Mouse (Mus musculus) monocyte, adult 2 months (primary cell): ENCODE measurements around the gene Nat8f6.
"Not testable (repeated sequence)": the region's sequence is repeated elsewhere in the genome, so short reads cannot be mapped to it uniquely, and the experiment has no call there.

ENCODE experiments used
- DNase-seq, 2 experiments: peaks; one replicate each; pipeline ENCODE4 v3.0.0; 2022; ENCODE audit warnings: low spot score in 2 of 2, low read depth in 1 of 2

Gene Nat8f6

DNA sequence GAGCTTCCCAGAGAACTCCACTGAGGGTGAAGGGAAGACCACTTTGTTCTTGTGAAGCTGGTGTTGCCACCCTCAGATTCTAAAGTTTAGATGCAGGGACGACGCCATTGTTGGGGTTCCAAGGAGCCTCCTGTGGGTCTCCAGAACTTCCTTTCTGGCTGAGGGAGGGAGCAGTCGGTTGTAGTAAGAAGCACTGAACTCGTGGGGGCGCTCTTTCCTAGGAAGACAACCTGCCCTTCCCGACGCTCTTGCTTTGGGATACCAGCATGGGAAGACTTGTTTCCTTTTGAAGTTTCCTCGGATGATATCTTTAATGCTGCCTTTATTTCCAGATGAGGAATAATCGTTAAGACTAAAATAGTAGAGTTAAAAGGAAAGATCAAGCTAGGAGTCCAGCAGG, 16.1 kb upstream of the Nat8f6 start:
- not testable (repeated sequence) for DNase-seq

DNA sequence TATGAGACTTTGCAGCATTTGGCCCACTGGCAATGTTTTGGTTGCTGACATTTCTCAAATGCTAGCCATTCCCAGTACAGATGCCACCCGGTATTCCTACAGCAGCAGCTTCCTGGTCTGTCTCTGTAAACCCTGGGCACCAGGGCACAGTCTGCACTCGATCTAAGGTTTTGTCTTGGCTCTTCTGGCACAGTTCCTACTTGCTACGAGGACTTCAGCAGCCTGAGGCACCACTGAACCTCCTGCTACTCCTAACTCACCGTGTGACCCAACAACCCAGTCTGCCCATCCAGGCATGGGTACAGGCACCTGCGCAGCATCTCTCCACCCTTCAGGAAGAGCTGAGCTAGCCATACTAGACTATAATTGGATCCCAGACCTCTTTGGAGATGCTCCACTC, 15.3 kb upstream of the Nat8f6 start:
- not testable (repeated sequence) for DNase-seq

DNA sequence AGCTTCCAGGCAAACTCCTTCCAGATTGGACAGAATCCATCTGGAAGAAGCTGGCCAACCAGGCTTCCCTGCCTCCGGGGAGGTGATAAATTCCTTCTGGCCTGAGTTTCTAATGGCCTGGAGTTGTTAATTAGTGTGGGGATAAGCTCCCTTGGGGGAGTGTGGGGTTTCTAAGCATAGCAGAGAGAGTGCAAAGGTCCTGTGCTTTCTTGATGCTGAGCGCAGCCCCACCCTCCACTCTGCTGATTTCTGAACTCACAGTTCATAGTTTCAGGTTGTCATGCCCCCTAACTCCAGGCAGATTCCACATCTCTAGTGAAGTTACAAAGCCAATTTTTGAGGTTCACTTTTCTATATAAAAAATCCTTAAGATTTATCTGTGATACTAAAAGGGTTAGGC, 14.3 kb upstream of the Nat8f6 start:
- DNase-seq: not testable (repeated sequence)

- DNase-seq: not testable (repeated sequence)
Observed at GRCm38 (mm10) chr6:85834504-85835100, 13.8 kb upstream of the Nat8f6 start.

GRCm38 (mm10) chr6:85831796-85832321, 11.1 kb upstream of the Nat8f6 start, which contains the start of gene Nat8:
Gene Nat8 (minus strand): TSS chr6:85832082.
- no peak for DNase-seq

DNA sequence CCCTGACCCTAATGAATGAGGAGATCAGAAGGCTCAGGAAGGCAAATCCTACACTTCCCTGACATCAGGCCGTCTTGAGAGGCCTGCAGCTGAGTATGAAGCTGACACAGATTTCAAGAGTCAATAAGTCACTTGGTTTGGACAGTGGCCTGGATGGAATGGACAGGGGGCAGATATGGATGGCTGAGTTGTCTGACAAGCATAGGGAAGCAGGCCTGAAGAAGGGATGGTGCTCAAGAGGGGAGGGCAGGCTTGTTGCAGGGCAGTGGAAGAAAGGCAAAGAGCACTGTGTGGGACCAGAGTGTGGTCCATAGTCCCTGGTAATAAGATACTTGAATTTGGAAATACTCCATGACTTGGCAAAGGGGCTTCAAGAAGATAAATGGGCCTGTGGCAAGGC, 8.7 kb upstream of the Nat8f6 start:
- DNase-seq: no peak

DNA sequence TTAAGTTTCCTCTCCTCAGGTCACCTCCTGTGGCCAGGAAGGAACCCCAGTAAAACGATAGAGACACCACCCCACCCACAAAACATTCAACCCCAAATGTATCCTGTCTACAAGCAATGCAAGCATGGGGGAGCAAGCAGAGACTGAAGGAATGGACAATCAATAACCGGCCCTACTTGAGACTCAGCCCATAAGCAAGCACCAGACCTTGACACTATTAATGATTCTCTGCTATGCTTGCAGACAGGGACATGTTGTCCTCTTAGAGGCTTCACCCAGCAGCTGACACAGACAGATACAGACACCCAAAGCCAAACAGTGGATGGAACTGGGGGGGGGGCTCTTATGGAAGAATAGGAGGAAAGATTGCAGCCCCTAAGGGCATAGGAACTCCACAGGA, 5.1 kb upstream of the Nat8f6 start:
- no peak for DNase-seq

DNA sequence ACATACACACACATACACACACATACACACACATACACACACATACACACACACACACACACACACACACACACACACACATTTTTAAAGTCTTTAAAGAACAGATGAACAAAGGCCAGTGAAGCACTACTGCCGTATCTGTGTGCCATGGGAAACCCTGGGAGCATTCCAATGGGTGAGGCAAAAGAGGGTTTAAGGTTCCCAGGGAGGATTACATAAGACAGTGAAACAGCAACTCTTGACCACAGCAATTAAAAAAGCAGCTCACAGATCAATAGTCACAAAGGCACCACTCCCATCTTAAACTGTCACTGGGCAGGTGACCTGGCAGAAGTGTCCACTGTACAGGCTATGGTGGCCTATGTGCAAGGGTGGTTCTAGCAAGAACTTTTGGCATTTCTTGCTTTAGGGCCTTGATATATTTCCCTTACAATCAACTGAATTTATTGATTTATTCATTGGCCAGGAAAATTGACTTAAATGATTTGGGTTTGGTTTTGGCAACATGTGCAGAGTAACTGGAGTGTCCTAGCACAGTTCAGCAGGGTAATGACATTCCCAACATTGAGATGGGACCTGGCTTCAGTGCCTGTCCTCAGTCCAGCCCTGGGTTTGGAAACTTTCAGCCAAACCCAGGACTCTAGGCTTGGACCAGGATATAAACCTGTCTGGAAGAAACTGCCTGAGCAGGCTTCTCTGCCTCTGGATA, 2.8 kb upstream of the Nat8f6 start:
- DNase-seq: no peak

- no peak for DNase-seq
Observed at GRCm38 (mm10) chr6:85822286-85822685, 1.5 kb upstream of the Nat8f6 start.

- DNase-seq: no peak
Observed at GRCm38 (mm10) chr6:85818338-85818737, 2.4 kb downstream of the Nat8f6 start.

GRCm38 (mm10) chr6:85813339-85813738, 7.4 kb downstream of the Nat8f6 start:
- DNase-seq: no peak

DNA sequence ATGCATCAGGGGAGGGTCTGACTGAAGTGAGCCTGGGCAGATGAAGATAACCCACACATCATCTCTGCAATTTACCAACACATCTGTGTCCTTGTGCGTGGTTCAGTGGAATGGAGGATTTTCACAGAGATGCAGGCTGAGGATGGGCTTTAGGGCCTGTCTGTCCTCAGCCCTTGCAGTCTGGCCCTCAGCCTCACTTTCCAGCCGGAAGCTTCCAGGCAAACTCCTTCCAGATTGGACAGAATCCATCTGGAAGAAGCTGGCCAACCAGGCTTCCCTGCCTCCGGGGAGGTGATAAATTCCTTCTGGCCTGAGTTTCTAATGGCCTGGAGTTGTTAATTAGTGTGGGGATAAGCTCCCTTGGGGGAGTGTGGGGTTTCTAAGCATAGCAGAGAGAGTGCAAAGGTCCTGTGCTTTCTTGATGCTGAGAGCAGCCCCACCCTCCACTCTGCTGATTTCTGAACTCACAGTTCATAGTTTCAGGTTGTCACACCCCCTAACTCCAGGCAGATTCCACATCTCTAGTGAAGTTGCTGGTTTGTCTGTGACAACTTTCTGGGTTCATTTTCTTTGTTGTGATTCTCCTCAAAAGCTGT, 9.7 kb downstream of the Nat8f6 start:
- not testable (repeated sequence) for DNase-seq

DNA sequence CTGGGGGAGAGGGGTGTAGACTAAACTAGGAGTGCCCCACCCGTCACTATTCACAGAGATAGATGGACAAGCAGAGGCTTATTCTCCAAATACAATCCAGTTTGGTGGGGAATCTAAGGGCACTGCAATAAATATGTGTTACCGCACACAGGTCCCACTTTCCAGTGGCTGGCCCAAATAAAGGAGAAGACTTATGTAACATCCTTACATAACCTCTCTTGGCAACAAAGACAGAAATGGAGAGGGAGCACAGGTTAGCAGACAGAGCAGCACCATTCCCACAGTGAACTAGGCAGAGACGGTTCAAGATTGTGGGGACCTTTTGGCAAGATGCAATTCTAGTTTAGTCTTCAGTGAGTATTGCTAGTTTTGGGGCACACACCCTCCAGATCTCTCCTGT, 10.2 kb downstream of the Nat8f6 start:
- DNase-seq: not testable (repeated sequence)

DNA sequence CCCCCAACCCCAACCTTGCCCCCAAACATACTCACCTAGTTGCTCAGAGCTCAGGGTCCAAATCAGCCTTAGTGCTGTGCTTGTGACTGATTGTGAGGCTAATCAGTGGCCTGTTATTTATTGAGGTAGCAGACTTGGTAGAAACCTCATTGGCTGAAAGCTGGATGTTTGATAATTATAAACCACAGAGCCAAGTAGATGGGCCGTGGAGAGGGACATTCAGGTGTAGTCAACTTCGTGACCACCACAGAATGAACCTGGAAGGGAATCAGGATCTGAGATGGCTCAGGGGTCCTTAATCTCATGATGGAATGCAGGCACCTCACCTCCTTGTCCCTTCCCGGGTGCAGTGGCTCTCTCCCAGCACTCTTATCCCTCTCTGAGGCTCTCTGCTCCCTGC, 11.0 kb downstream of the Nat8f6 start:
- not testable (repeated sequence) for DNase-seq

DNA sequence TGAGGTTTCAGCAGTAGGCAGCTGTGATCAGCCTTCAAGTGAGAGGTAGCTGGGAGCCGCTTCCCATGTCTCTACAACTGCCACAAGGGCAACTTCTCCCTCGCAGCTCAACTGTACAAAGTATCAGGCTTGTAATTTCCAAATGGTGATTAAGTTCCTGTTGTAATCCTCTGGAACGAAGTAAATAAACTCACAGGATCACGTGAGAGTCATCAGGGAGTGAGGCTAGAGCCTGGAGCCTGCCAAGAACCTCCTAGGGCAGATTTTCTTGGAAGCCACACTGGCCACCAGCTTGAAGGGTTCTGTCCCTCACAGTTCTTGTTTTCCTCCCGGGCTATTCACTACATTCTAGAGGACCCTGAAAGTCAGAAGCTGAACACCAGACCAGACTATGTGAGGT, 17.6 kb downstream of the Nat8f6 start:
- DNase-seq: not testable (repeated sequence)

GRCm38 (mm10) chr6:85765532-85765931, 55.2 kb downstream of the Nat8f6 start, which contains the start of gene Nat8f3:
Gene Nat8f3 (minus strand): TSS chr6:85765754.
- DNase-seq: not testable (repeated sequence)

DNA sequence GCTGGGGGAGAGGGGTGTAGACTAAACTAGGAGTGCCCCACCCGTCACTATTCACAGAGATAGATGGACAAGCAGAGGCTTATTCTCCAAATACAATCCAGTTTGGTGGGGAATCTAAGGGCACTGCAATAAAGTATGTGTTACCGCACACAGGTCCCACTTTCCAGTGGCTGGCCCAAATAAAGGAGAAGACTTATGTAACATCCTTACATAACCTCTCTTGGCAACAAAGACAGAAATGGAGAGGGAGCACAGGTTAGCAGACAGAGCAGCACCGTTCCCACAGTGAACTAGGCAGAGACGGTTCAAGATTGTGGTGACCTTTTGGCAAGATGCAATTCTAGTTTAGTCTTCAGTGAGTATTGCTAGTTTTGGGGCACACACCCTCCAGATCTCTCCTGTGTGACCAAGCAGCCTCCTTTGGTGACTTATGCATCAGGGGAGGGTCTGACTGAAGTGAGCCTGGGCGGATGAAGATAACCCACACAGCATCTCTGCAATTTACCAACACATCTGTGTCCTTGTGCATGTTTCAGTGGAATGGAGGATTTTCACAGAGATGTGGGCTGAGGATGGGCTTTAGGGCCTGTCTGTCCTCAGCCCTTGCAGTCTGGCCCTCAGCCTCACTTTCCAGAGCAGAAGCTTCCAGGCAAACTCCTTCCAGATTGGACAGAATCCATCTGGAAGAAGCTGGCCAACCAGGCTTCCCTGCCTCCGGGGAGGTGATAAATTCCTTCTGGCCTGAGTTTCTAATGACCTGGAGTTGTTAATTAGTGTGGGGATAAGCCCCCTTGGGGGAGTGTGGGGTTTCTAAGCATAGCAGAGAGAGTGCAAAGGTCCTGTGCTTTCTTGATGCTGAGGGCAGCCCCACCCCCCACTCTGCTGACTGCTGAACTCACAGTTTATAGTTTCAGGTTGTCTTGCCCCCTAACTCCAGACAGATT, 57.4 kb downstream of the Nat8f6 start:
- DNase-seq: not testable (repeated sequence)

- not testable (repeated sequence) for DNase-seq
Observed at GRCm38 (mm10) chr6:85762678-85763077, 58.1 kb downstream of the Nat8f6 start.
